Mouse (Mus musculus): ENCODE data around the gene Naa25. TPM values are rescaled to one million over a fixed set of nuclear protein-coding genes. Genes with fewer than 3 reads are reported as not detected.
A peak's percentile ranks its signal among the peaks of the same experiment; 100 is the strongest.

The Naa25 gene
- total RNA-seq, 2 experiments from 2014 or later: 22.2 to 23.7 TPM

DNA sequence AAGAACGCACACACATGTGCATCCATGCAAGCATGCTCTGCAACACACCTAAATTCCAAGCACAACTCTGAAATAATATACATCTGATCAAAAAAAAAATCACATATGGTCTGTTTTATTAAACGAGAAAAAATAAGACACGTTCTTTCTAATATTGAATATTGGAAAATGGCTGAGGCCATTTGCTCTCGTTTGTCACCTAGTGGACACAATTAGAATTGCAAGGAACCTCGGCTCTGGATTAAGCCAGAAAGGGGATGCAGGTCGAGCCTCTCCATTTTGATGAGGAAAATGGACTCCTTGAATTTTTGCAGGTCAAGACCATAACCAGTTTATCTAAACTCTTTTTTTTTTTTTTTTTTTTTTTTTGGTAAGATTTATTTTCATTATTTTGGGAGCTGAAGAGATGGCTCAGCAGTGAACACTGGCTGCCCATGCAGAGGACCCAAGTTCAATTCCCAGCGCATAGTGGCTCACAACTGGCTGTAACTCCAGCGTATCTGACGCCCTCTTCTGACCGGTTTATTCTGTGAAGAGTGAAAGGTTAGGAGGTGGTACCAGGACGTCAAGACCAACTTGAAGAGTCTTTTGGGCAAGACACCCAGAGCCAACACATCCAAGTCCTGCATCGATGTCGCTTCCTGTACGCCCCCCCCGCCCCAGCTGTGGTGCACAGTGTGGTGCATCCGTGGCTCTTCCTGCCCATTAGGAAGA, 4.9 kb upstream of the Naa25 start:
- DNase-seq: no peak

DNA sequence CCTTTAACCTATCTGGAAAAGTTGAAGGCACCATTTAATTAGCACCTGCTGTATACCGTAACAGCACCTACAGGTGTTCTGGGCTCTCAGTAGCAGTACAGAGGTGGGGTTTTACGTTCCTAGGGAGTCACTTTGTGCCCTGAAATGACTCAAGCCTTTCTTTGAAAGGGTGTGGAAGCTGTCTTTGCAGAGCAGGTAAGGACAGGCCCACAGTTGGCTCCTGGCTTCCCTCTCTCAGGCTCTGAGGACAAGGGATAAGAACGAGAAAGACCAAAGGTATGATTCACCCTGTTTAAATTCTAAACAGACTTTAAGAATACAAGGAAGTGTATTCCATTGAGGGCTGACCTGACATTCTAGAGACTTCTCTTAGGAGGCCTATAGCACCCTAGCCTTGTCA, 4.3 kb upstream of the Naa25 start:
- no peak for DNase-seq

DNA sequence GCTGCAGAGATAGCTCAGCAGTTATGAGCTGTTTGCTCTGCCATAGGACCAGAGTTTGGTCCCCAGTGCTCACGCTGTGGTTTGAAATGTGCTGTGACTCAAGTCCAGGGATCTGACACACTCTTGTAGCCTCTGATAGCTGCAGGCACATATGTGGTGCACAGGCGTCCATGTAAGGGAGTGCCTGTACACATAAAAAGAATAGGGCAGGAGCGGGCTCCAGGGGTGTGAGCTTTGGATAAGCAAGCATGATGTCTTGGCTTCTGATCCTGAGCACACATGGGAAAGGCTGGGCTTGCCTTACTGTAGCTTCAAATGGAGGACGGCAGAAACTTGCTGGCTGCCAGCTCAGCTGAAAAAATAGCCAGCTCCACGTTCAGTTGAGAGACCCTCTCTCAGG, 2.1 kb upstream of the Naa25 start:
- DNase-seq: no peak

DNA sequence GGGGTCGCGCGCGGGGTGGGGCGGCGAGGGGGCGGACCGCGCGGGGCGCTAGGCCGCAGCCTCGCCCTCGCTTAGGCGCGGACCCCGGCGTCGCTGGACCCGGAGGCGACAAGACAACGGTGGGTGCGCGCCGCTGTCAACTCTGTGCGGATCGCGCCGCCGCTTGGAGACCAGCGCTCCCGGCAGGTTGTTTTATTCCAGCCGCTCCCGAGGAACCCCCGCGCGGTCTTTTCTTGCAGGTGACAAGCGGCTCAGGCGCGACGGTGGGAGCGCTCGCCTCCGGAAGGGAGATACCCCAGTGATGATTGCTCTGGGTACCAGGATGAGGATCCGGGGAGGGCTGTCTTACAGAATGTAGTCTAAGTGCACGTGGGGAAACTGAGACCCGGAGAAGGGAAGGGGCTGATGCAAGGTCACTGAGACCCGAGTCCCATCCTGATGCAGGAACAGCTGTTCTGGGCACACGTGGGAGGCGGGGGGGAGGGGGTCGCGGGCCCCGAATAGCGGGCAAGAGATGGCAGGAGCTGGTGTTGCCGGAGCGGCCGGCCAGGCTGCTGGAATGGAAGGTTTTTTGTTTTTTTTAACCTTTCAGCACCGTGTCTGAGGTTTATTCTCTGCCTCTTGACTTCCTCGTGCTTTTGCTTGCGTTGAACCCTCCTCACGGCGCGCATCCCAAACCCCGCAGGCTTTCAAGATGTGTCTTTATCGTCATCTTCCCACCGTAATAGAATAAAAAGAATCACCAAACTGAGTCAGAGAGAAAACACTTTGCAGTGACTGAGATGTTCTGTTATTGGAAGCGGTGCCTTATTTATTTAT, 619 bp downstream of the Naa25 start:
- DNase-seq: no peak

DNA sequence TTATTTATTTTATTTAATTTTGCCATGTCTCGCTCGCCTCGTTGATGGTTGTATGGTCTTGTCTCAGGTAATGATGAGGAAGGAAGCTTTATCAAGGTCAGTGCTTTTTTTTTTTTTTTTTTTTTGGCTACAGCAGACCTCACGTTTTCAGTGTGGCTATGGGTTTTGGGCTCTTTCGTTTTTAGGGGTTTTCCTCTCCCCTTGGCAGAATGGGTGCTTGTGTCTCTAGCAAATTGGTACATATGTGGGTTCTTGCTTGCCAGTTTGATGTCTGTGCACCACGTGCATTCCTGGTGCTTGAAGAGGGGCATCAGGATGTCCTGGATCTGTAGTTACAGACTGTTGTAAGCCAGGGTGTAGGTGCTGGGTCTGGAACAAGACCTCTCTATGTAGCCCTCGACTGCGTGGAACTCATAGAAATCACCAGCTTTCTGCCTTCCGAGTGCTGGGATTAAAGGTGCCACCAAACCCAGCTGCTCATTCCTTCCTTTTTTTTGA, 1.3 kb downstream of the Naa25 start:
- no peak for DNase-seq

DNA sequence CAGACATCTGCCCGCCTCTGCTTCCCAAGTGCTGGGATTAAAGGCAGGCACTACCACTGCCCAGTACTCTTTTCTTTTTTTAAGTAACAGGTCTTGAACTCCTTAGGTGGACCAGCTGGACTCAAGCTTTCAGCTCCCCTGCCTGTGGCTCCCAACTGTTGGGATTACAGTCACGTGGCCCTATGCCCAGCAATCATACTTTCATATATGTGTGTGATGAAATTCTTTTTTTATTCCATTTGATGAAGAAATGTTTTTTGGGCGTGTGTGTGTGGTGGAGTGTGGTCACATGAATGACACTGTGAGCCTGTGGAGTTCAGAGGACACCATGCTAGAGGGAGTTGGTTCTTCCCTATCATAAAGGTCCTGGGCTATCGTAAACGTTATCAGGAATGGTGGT, 1.8 kb downstream of the Naa25 start:
- DNase-seq: no peak

DNA sequence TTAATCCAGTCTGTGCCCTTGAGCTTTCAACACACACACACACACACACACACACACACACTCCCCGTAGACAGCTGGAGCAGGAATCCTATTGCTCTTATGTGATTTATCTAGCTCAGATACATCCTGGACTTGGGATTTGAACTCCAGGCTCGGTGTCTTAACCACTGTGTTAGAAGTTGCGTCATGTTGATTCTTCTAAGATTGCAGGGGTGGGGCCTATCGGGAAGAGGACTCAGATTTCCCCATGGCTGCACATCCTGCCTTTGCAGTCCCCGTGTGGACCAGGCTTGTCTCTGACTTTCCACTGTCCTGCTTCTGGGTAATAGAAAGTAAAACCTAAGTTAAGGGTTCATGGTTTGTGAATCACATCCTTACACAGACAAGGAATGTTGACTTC, 2.3 kb downstream of the Naa25 start:
- no peak for DNase-seq

DNA sequence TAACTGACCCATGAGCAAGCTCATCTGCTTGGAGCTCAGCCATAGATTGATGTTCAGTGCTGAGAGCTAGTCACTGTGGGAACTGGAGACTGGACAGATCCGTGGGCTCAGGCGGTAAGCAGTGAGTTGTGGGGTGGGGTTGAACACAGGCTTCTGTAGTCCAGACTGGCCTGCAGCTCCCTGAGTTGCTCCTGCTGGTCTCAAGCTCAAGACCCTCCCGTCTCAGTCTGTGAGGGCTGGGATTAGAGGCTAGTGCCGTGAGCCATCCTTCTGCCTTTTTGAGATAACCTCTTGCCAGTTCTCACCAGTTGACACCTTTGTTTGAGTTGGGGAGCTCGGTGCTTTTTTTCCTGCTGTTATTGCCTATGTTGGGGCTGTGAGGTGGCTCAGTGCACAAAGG, 3.1 kb downstream of the Naa25 start:
- DNase-seq: no peak

DNA sequence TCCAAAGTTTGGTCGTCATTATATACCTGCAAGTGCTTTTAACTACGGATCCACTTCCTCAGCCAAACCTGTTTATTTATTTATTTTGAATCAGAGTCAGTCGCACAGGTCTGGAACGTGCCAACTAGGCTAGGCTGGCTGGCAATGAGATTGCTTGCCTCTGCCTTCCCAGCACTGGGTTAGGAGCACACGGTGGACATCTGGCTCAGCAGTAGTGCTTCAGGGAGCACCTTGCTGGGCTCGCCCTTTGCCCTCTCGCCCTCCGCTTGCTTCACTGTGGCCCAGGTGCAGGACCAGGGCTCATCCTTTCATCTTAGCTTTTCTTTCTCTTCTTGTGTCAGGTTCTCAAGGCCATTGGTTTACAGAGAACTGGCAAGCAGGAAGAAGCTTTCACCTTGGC, 10.1 kb downstream of the Naa25 start:
- DNase-seq: no peak

DNA sequence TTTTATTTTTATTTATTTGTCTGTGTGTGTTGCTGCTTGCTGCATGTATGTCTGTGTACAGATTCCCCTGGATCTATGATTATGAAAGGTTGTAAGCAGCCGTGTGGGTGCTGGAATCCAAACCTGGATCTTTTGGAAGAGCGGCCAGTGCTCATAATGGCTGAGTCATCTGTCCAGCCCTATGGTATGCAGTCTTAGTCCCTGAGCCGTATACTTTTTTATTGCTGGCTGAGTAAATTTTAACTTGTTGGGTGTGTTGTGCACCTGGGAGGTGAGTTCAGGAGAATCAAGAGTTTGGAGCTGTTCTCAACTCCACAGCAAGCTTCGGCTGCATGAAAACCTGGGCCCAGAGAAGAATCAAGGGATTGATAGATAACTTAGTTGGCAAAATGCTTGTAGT, 13.2 kb downstream of the Naa25 start:
- DNase-seq: no peak

DNA sequence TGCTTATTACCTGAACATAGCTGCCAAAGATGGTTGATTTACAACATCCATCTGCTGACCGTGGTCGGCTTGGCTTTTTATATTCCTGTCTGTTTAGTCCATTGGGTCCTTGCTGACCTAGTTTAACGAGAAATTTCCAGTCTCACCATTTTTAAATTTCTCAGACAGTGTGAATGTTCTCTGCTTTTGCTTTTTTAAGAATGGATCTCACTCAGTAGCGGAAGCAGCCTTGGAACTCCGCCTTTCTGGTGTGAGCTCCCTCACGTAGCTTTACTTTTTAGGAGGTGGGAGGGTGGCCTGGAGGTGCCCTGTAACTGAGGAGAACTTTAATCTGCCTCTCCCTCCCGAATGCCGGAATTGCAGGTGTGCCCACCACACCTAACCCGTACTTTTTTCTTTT, 23.0 kb downstream of the Naa25 start:
- DNase-seq: no peak

DNA sequence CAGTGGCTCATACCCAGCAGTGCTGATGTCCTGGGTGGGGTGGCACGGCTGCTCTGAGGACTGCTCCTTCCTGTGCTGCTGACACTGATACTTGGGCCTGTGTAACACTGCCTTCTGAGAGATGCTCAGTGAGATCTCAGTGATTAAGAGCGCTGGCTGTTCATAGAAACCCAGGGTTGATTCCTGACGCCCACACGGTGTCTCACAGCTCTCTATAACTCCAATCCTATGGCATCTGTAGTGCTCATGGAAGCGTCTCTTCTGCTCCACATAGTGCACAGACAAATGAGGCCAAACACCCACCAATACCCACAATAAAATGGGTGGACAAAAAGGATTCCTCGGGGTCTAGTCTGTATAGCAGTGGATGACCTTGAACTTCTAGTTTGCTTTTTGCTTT, 25.1 kb downstream of the Naa25 start:
- no peak for DNase-seq

DNA sequence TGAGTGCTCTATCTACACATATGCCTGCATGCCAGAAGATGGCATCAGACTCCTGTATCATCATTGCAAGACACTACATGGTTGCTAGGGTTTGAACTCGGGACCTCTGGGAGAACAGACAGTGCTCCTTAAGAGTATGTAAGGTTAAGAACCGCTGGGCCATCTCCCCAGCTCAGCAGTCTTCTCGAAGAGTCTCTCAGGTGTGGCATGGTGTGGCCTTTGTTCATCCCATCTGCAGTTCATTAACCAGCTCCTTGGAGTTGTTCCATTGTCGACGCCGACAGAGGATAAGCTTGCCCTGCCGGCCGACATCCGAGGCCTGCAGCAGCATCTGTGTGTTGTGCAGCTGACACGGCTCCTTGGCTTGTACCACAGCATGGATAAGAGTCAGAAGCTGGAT, 25.6 kb downstream of the Naa25 start:
- no peak for DNase-seq

DNA sequence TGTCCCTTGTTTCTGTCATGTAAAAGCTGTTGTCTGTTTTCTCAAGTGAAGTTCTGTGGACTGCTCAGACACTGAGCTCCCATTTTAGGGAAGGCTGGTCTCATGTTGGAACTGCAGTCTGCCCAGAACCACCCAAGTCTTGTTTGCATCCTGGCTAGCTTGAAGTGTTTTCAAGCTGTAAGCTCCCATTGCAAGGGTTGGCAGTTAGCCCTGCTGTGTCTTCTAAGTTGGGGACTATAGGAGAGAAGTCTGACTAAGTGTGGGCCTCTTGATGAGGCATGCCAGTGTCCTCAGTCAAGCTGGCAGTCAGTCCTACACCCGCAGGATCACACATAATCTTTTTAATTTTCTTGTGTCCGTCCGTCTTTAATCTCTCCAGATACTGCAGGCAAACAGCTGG, 31.2 kb downstream of the Naa25 start:
- DNase-seq: no peak

DNA sequence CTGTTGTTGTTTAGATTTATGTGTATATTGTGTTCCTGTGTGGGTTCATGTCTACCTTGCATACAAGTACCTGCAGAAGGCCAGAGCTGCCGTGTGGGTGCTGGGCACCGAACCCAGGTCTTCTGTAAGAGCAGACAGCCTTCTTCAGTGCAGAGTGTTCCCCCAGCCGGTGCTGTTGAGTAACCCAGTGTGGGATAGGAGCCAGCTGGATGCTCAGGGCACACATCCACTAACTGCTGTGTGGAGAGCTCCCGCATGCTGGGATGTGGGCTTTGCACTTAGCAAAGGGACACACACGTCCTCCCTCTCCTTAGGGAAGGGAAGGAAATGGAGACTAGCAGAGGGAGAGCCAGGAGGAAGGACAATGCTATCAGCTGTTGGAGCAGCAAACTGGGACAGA, 40.4 kb downstream of the Naa25 start:
- no peak for DNase-seq

DNA sequence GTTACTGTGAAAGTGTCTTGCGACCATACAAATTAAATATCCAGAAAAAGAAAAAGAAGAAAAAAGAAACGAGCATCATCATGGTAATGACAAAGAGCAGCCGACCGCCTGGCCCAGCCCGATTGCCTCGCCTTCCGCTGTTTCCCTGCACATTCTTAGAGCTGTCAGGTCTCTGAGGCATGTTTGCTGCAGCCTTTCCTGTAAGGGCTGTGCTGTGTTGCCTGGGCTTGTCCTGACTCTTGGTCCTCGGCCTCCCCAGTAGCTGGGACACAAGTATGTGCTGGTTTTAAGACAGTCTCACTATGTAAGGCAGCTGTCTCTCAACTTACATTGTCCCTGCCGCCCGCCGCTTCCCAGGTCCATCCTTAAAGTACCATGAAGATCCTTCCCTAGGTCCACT, 41.0 kb downstream of the Naa25 start:
- DNase-seq: no peak

DNA sequence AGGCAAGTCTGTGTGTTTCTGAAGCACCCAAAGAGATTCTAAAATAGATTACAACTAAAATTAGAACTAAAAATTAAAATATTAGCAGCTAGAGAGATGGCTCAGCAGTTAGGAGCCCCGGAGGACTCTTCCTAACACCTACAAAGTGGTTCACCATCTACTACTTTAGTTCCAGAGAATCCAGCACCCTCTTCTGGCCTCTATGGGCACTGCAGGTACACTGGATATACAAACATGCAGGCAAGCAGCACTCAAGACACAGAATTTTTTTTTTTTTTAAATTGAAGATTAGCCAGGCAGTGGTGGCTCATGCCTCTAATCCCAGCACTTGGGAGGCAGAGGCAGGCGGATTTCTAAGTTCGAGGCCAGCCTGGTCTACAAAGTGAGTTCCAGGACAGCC, 45.8 kb downstream of the Naa25 start:
- DNase-seq: peak; percentile 35

DNA sequence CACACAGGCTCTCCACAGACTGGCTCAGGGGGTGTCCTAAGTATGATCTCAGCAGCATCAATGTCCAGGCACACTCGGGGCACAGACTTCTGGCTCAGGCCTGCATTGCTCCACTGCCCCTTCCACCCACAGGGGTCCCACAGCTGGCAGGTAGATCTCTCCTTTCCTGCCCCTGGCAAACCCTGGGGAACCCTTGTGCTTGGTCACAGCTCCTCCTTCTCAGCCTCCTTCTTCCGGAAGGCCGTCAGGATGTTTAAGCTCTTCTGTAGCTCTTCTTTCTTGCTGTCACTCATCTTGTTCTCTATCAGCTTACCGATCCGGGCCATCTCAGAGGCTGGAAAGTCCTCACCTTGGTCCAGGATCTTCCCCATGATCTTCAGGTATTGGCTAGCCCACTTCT, 47.1 kb downstream of the Naa25 start:
- DNase-seq: no peak

DNA sequence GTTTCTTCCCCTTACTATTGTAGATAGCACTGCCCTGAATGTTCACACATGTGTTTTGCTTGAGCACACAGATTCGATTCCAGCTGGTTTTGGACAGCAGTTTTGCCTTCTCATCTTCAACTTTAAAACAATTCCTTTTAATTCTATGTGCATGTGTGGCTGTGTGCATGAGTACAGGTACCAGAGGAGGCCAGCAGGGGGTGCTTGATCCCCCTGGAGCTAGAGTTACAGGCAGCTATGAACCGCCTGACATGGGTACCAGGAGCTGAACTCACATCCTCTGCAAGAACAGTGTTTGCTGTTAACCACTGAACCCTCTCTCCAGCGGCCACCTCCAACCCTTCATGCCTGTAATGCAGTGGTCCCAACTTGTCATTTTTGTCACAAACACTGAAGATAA, 50.7 kb downstream of the Naa25 start:
- DNase-seq: no peak

DNA sequence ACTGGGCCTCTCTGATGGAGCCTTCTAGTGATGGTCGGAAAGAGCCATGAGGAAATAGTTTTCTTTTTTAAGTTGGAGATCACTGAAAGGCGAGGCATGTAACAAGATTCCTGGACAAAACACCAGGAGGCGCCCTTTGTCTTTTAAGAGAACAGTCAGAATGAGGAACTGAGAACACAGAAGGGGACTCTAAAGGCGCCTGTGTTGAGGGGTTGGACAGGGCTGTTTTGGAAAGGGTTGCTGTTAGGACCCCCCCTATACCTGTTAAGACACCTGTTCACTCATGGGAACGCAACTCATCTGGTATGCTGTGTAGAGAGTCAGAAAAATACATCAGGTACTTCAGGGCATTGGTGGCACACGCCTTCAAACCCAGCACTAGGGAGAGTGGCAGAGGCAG, 52.2 kb downstream of the Naa25 start:
- DNase-seq: peak; percentile 54

DNA sequence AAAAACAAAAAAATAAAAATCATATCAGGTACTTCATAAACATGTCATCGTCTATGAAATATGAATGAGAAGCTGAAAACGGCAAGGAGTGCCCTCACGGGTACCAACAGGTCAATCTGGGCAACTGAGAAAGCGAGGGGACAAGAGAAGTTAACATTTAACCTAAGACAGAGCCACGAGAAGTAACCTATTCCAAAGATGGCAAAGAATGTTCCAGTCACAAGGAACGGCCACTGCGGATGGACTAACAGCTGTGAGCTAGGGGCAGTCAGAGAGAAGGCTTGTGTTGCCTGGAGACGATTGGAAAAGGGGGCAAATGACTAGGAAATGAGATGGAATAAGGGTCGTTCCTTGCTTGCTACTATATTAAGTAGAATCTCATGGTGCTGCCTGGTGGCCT, 52.7 kb downstream of the Naa25 start:
- no peak for DNase-seq

DNA sequence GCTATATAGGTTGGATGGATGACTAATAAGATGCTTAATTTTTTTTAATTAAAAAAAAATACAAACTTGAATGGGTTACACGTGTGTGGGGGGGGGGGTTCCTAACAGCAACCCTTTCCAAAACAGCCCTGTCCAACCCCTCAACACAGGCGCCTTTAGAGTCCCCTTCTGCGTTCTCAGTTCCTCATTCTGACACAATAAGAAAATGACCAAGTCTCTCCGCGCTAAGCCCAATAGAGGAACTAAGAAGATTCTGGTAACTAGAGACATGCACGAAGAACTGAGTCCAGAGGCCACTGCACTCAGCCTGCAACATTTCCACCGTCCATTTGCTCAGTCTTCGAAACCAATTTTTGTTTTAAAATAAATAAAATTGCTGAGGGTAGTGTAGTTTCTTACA, 53.5 kb downstream of the Naa25 start:
- no peak for DNase-seq

DNA sequence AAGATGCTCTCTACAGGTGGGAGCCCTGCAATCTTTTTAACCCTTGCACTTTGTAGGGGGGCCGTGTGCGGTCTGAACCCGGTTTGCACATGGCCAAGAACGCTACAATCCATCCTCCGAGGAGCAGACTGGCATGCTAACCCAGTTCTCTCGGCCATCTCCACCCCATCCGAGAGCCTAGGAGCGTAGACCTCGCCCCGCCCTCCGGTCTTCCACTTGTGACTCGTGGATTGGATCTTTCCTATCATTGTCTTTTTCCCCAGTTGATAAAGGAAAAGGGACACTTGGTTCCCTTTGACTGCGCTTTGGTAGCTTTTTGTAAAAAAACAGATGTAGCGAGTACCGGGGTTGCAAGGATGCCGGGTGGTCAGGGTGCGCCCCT, 53.9 kb downstream of the Naa25 start, which contains the start of gene Tmem116:
Gene Tmem116 (plus strand): TSS at position 250 of the 382 bp plus-strand sequence.
- no peak for DNase-seq
